Comparison of ENCODE assay signal across 9 mouse cellular contexts in the genomic region with DNA sequence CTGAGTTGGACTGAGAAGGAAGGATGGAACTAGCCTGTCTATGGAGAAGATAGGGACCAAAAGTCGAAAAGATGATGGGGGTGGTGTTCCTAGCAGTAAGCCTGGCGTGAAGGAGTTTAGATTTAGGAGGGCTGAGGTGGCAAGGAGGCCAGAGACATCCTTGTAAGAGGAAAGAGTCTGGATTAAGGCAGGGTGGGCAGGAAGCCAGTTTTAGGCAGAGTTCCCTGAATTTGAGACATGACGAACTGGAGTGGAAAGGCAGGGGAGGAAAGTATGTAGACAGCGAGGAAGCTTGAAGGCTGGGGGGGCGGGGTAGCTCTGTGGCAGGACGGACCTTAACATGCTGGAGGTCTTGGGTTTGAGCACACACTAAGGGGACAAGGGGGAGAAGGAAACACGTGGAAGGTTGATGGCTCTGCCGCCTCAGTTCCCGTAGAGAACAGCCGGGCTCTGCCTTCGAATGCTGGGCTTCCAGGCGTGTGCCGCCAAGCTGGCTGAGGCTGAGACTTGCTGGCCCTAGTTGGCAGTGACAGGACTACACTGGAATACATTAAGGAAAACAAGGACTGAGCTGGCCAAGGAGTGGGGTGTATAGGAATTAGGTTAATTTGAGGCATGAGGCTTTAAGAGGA. TPM values are rescaled to one million over a fixed set of nuclear protein-coding genes. Genes with fewer than 3 reads are reported as not detected.
DNase-seq lines count a peak whose midpoint lies in the region; ATAC-seq and TF ChIP-seq lines count a peak whose summit lies in the region.
"Had no signal": no experiment of that assay in that cellular context is flagged by ENCODE, and none has a peak within 500 bp of the region (broad histone marks: within the 10 kb centered on the region; RNA-seq: fewer than 3 reads in every experiment).

No protein-coding gene starts in this region.

- peaks cover 73% of the 10 kb centered on the region for H3K79me2 ChIP-seq in C2C12 (ENCODE audit: control insufficient read depth, insufficient read depth)

- peak overlapping the region; percentile 94 for H3K4me2 ChIP-seq in forebrain, embryonic 15.5 days (replicated peaks)
- H3K4me2 ChIP-seq in limb, embryonic 15.5 days = peak overlapping the region; percentile 94

- TF ChIP-seq CTCF in C2C12 (IDR thresholded peaks at IDR 0.05; ENCODE audit: control insufficient read depth, insufficient read depth, insufficient read length) = no peak
- no peak for TF ChIP-seq CTCF in layer of hippocampus, adult 2 months (conservative IDR thresholded peaks at IDR 0.05)

- ATAC-seq in forebrain, embryonic 15.5 days (replicated peaks) = no peak
- ATAC-seq in limb, embryonic 15.5 days (ENCODE audit: insufficient number of reproducible peaks, low FRiP score, low TSS enrichment, low read depth) = no peak

- H3K4me1 ChIP-seq in heart, embryonic 10.5 days = peaks cover 66% of the 10 kb centered on the region
- peaks cover 54% of the 10 kb centered on the region for H3K4me1 ChIP-seq in forebrain, embryonic 15.5 days
- H3K4me1 ChIP-seq in limb, embryonic 15.5 days = peaks cover 53% of the 10 kb centered on the region

- peak overlapping the region; percentile 13; the same call in 1 of the 2 replicates for H3K9ac ChIP-seq in forebrain, embryonic 15.5 days (replicated peaks)
- H3K9ac ChIP-seq in limb, embryonic 15.5 days = no peak overlapping the region

- no peak for DNase-seq in heart, embryonic 10.5 days (ENCODE audit: low spot score)
- DNase-seq in heart, adult 18-20 months = no peak
- DNase-seq in layer of hippocampus, adult 2 months (ENCODE audit: low spot score in 2 of 2) = no peak
- DNase-seq in thymus, postnatal 25 days = no peak
- DNase-seq in ovary, postnatal 10 days (ENCODE audit: low spot score) = no peak

- H3ac ChIP-seq in C2C12 (ENCODE audit: control insufficient read depth, insufficient read length, low read depth) = peak overlapping the region; percentile 48

- peak overlapping the region; percentile 52 for H3K27ac ChIP-seq in heart, embryonic 10.5 days
- H3K27ac ChIP-seq in forebrain, embryonic 15.5 days (replicated peaks) = no peak overlapping the region
- peak overlapping the region; percentile 64 for H3K27ac ChIP-seq in limb, embryonic 15.5 days
- no peak overlapping the region for H3K27ac ChIP-seq in layer of hippocampus, adult 2 months

- WGBS in heart, embryonic 10.5 days = 44% methylated on average over 13 of the region's 13 CpGs
- 24% methylated on average over 13 of the region's 13 CpGs for WGBS in forebrain, embryonic 15.5 days
- WGBS in limb, embryonic 15.5 days = 22% methylated on average over 13 of the region's 13 CpGs

- H3K9me3 ChIP-seq in heart, embryonic 10.5 days = no peaks in the 10 kb centered on the region
- no peaks in the 10 kb centered on the region for H3K9me3 ChIP-seq in forebrain, embryonic 15.5 days
- H3K9me3 ChIP-seq in limb, embryonic 15.5 days = no peaks in the 10 kb centered on the region
- H3K9me3 ChIP-seq: G1E had no signal

- H3K79me3 ChIP-seq in C2C12 (ENCODE audit: low read depth) = peaks cover 68% of the 10 kb centered on the region

- peaks cover 18% of the 10 kb centered on the region for H3K36me3 ChIP-seq in heart, embryonic 10.5 days
- peaks cover 29% of the 10 kb centered on the region for H3K36me3 ChIP-seq in C2C12 (ENCODE audit: control insufficient read depth, insufficient read depth)
- no peaks in the 10 kb centered on the region for H3K36me3 ChIP-seq in forebrain, embryonic 15.5 days
- peaks cover 3% of the 10 kb centered on the region; the same call in 1 of the 2 replicates for H3K36me3 ChIP-seq in limb, embryonic 15.5 days

- peak overlapping the region; percentile 90 for H3K4me3 ChIP-seq in heart, embryonic 10.5 days
- peak overlapping the region; percentile 86 for H3K4me3 ChIP-seq in C2C12 (ENCODE audit: insufficient read depth, poor library complexity, severe bottlenecking)
- peak overlapping the region; percentile 55 for H3K4me3 ChIP-seq in forebrain, embryonic 15.5 days
- H3K4me3 ChIP-seq in limb, embryonic 15.5 days = peak overlapping the region; percentile 64
- no peak overlapping the region for H3K4me3 ChIP-seq in layer of hippocampus, adult 2 months

- H3K27me3 ChIP-seq in heart, embryonic 10.5 days (ENCODE audit: insufficient read depth, poor library complexity, severe bottlenecking) = no peaks in the 10 kb centered on the region
- H3K27me3 ChIP-seq in C2C12 (ENCODE audit: control insufficient read depth, insufficient read depth, insufficient read length) = no peaks in the 10 kb centered on the region
- H3K27me3 ChIP-seq in forebrain, embryonic 15.5 days = no peaks in the 10 kb centered on the region
- no peaks in the 10 kb centered on the region for H3K27me3 ChIP-seq in limb, embryonic 15.5 days

TF ChIP-seq in C2C12, 6 proteins besides CTCF, POLR2A, EP300 and RAD21:
- no peak for TF ChIP-seq MYOG (IDR thresholded peaks at IDR 0.05; ENCODE audit: control insufficient read depth, extremely low read depth, insufficient read length)
- TF ChIP-seq MAX (IDR thresholded peaks at IDR 0.05) = no peak
- TF ChIP-seq FOSL1 (IDR thresholded peaks at IDR 0.05; ENCODE audit: insufficient read depth, low read length, poor library complexity, severe bottlenecking) = no peak
- TF ChIP-seq MYOD1 (IDR thresholded peaks at IDR 0.05; ENCODE audit: control insufficient read depth, insufficient read length, low read depth) = no peak

RNA-seq across cellular contexts. Expression of a gene that starts 2.3 kb away (rescaled TPM):
- polyA plus RNA-seq in heart, embryonic 10.5 days (2016; fragmentation: Nextera tagmentation; extraction: Ambion mirVana) = 56.7 and 61.7 TPM in 2 replicates
- total RNA-seq in heart, adult 18-20 months (2021) = under 1 TPM; 0.44 to 0.89 TPM
- polyA plus RNA-seq in C2C12 (2012; fragmentation: generic; extraction: Trizol) = 33.3 TPM
- polyA plus RNA-seq in forebrain, embryonic 15.5 days (2015; fragmentation: Nextera tagmentation; extraction: Ambion mirVana) = 22.0 and 22.8 TPM in 2 replicates
- polyA plus RNA-seq in limb, embryonic 15.5 days (2015; fragmentation: Nextera tagmentation; extraction: Ambion mirVana) = 43.0 and 43.4 TPM in 2 replicates
- 1 to 10 TPM; 4.7 to 6.0 TPM for total RNA-seq in layer of hippocampus, adult 2 months (2021)

RNA-seq across cellular contexts. Expression of a gene that starts 24.4 kb away (rescaled TPM):
- polyA plus RNA-seq in heart, embryonic 10.5 days (2016; fragmentation: Nextera tagmentation; extraction: Ambion mirVana) = 14.9 and 16.5 TPM in 2 replicates
- total RNA-seq in heart, adult 18-20 months (2021) = 10 to 100 TPM; 12.0 to 17.1 TPM
- 11.8 TPM for polyA plus RNA-seq in C2C12 (2012; fragmentation: generic; extraction: Trizol)
- 17.1 and 17.3 TPM in 2 replicates for polyA plus RNA-seq in forebrain, embryonic 15.5 days (2015; fragmentation: Nextera tagmentation; extraction: Ambion mirVana)
- 11.1 and 11.6 TPM in 2 replicates for polyA plus RNA-seq in limb, embryonic 15.5 days (2015; fragmentation: Nextera tagmentation; extraction: Ambion mirVana)
- 10 to 100 TPM; 17.2 to 19.3 TPM for total RNA-seq in layer of hippocampus, adult 2 months (2021)

Comparison
In these comparisons a context has a peak if more than half of its experiments do, and no peak if none do; other contexts are left out.
1. H3K27ac ChIP-seq: peak in heart, embryonic 10.5 days (single experiment) and limb, embryonic 15.5 days (single experiment); none in forebrain, embryonic 15.5 days (single experiment) and layer of hippocampus, adult 2 months (single experiment).